Mouse (Mus musculus) heart, postnatal 10 days (tissue): ENCODE measurements at regions not wholly inside any gene's neighbourhood (a gene's known extent, or its start where the extent isn't known, plus 50 kb on each side); places are given as distances from the start of the nearest gene placed in this dataset.

Experiments used
- DNase-seq, 2 experiments: peaks; one replicate each; pipeline ENCODE4 v3.0.0; 2021
- intact Hi-C: fragments of 180-260 bp; cut with DNase I; formaldehyde crosslinking; loops from one replicate; pipeline ENCODE4 v1.15.1; 2025

DNA sequence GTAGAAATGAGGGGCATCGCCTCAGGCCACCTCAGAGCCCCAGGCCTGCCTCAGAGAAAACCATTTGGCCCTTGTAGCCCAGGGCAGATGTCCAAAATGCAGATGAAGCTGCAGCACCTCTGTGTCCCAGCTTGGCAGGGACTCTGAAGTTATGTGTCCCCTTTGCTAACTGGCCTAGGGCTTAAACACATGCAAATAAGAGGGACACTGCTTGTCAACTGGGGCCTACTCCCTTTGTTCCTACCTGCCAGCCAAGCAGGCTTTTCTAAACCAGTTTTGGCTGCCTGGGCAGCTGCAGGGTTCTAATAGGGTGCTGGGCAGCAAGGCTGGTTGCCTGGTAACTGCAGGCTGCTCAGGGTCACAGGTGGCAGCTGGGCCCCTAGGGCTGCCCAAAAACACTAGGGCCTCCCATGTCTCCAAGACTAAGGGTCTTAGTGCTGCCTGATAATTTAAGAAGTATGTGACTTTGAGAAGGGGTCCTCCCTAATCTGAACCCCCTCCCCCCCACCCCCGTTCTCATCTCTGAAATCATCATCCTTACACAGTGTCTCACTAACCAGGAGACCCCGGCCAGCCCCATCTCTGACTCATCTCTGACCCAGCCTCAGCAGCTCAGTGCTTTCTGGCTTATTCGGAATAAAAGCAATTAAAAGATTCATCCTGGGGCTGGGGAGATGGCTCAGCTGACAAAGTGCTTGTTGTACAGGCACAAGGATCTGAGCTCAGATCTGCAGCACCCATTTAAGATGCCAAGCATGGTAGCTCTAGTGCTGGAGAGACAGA, 158.3 kb downstream of the Tle3 start:
- DNase-seq = no peak
- intact Hi-C loops = no loop called here

DNA sequence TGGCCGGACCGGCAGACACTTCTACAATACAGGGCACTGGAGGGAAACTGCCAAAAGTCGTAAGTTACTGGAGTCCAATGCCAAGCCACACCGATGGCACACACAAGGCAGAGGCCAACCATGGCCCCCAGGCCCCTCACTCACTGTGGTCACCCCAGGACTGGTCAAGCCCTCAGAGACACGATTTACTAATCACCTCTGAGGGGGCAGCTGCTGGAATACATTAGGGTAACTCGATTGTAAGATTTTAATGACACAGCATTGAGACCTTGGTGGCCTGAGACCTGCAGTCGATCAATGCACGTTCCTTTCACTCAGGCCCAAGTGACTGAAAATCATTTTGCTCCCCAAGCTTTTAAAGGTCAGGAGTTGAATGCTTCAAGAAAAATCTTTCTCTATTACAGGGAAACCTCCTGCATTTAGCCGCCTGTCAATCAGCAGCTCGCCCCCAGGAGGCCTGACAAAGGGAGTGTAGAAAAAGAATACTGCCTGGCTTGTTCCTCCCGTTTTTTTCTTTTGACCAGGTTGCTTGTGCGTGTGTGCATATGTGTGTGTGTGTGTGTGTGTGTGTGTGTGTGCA, 156.2 kb downstream of the Tle3 start:
- no peak for DNase-seq
- intact Hi-C loops = no loop called here

DNA sequence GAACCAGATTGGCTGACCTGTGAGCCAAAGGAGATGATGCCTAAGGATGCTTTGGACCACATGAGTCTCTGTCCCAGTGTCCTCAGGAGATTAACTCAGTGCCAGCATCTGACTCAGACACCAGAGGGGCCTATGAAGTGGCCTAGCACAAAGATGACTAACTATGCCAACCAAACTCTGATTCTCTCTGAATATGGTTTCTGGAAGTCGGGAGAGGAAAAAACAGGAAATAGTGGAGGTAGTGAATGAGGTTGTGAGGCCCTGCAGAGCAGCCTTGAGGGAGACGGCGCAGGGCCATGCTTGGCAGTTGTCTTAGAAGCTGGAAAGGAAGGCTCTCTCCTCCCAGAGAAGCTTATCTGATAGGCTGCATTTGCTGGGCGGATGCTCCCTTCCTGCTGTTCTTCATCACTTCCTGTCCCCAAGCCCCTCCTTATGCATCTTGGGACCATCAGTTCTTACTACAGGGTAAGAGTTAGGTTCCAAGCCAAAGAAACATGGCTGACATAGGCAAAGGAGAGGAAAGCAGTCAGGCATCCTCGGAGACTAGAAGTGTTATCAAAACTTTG, 155.4 kb downstream of the Tle3 start:
- intact Hi-C loops = no loop called here

DNA sequence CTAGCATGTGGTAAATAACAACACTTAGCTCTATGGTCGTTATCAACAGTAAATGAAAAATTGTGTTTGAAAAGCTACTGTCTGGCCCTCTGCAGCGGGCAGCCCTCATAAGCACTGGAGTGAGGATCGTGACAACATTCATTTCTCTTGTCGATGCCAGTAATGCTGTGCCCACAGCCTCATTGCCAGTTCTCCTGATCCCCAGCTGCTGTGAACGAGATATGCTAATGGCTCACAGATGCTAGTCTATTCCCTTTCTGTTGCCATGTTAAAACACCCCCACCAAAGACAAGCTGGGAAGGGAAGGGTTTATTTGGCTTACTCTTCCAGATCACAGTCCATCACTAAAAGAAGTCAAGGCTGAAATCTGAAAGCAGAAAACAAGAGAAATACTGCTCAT, 148.0 kb downstream of the Tle3 start:
- intact Hi-C loops = no loop called here
- no peak for DNase-seq

More for the DNA sequence above, 155.4 kb downstream of the Tle3 start:
- peak in 1 of 2 experiments; percentile 27 for DNase-seq

DNA sequence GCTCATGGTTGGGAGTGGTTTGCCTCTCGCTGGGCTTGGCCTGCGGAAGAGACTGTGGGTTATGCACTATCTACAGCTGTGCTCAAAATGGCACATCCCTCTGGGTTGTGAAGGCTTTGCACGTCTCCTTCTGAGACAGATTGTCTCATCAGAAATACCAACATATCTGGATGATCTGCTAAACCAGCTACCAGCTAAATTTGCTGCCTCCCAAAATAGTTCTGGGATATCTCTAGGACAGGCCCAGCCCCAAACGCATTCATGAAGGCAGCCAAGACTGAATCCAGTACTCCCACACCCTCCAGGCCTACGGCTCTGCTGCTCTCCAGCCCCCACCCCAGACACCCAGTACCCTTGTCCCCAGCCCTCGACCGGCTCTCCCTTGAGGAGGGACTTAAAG, 145.7 kb downstream of the Tle3 start:
- intact Hi-C loops = no loop called here
- DNase-seq = no peak

DNA sequence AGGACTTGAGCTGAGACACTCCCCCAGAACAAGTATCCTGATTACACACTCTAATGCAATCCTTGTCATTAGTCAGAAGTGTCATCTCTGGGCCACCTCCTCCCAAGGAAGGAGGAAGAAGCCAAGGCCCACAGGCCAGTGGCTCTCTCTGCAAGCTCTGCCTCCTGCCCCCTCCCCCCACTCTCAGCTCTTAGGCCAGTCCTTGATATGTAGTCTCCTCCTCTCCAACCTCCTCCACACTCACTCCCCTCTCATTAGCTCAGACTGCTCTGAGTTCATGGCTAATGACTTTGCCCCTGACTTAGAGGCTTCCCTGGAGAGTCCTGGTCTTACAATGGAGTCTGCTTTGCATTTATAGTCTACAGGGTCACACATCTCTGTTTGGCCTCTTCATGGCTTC, 139.3 kb downstream of the Tle3 start:
- no peak for DNase-seq
- intact Hi-C loops = no loop called here

DNA sequence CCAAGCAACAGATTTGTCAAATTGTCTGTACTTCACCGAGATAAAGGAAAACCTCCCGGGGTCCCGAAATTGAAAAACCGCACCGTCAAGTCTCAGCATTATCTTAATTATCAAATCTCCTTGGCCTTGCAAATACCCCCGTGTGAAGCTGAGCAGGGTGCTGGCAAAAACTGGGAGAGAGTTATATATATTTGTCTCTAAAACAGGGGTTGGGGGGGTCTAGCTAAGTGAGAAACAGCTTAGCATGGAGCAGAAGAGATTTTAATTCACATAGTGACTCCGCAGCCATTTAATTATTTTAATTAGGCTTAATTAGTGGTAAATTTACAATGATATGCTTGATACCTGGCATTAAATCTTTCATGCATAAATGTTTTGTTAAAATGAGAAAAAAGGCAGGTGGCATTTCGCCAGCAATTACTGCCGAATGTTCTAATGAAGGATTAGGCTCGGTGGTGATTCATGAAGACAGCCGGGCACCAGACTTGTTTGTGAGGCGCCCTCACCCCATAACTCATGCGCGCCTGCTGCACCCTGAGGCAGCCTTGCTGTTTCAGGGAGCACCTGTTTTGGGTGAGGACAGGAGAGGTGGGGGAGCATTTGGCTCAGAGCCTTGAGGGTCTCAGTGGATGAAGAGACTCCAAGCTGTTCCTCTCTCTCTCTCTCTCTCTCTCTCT, 138.2 kb downstream of the Tle3 start:
- DNase-seq = no peak
- intact Hi-C loops = no loop called here

DNA sequence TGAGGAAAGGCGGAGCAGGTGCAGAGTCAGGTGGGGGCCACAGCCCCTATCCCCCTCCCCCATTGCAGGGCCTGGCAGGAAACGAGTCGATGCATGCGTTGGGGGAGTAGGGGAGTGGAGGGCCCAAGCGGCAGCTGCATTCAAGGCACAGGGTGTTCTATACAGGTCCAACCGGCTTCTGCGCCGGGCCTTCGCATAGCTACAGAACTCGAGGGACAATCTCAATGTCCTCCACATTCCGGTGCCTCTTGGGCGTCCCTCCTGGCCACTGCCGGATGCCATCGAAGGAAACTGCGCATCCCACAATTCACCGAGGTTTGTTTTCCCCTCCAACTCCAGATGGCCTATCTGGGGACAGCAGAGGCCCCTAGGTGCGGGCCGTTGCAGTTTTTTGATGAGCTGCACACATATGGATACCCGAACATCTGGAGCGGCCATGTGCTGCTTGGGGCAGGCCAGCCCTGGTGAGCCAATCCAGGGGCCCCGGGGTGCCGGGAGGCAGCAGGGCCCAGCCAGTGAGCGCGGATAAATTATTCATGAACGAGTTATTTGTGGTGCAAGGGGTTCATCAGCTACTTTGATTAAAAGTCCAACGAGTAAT, 137.5 kb downstream of the Tle3 start:
- intact Hi-C loops = no loop called here
- DNase-seq = no peak

DNA sequence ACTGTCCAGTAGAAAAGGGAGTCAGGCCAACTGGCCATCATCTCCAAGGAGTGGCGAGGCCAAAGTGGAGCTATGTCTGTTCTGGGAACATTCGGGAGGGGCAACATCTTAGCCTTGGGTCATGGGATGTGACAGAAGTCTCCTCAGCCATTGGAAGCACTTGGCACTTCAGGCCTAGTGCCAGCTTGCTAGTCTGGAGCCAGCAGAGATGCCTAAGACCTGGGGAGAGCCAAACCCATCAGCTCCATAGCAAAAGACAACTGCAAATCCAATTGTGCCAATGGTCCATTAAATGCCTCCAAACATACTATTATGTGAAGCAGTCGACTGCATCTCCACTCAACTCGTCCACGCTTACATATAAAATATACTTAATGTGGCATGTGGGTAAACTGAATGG, 136.9 kb downstream of the Tle3 start:
- intact Hi-C loops = no loop called here
- no peak for DNase-seq

DNA sequence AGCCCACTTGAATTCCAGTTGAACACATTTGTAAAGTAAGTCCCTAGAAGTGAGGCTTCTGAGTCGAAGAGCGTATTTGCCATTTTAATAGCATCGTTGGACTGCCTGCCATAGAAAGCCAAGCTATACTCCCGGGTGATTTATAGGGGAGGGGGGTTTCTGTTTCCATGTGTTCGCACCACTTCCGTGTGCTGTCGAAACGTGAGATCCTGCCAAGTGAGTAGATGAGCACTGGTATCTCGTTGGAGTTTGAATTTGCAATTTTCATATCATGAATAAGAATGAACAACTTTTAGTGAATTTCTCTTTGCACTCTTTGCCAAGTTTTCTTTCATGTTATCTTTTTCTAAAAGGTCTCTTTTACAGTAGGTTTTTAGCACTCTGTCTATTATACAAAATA, 128.7 kb downstream of the Tle3 start:
- DNase-seq = no peak
- intact Hi-C loops = no loop called here

DNA sequence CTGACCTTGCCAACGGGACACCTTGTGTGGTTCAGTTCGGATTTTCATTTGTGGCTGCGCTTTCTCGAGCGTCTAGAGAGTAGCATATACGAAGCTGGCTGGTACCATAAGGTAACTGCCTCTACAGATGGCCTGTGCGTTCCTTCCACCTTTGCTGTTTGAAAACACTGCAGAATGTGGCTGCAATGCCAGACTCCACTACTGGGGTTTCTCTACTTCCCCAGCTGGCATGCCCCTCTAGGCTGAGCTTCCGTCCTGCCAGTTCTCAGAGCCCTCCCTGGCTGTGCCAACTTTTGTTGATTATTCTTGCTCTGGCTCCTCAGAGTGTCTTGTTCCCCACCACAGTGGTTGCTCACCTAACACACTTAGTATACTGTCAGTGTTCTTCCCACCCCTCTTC, 120.7 kb downstream of the Tle3 start:
- DNase-seq = no peak

DNA sequence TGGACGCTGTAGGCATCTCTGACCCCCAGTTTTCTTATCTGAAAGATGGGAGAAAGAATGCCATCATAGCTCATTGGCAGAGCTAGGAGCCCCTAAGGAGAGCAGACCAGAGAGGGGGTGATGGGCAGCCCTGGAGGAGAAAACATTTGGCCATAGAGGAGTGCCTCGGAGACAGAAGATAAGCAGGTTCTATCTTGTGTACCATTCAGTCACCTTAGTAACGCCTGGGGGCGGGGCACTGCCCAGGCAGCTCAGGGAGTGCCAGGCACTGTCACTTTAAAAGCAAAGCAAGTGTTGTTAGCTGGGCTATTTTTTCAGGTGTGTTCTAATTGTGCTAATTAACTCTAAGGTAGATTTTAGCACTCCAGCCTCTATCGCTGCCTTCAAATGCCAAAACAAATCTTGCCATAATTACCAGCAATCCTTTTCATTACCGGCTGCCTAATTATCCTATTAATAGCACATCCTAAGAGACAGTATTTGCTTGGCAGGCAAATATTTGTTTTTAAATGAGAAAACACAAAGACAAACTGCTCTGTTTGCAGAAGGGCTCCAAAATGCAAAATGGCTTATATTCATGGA, 119.1 kb downstream of the Tle3 start:
- no peak for DNase-seq
- intact Hi-C loops = no loop called here

More for the DNA sequence above, 120.7 kb downstream of the Tle3 start:
- intact Hi-C loops = no loop called here

DNA sequence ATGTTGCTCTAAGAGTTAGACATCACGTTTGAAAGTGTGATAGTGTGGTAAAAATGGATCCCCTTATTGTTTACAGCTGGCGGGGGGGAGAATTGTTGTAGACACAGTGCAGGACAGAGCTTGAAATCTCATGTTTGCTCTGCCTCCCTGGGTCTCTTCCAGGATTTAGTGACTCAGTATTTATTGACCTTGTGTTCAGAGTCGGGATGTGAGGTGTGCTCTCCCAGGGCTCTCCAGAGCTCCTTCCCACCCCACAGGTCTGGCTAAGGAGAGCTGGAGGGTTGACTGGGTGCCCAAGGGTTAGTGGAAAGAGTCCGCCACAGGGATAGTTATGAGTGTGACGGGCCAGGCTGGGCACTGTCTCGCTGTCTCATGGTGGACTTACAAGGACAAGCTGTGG, 117.8 kb downstream of the Tle3 start:
- no peak for DNase-seq
- intact Hi-C loops = no loop called here

DNA sequence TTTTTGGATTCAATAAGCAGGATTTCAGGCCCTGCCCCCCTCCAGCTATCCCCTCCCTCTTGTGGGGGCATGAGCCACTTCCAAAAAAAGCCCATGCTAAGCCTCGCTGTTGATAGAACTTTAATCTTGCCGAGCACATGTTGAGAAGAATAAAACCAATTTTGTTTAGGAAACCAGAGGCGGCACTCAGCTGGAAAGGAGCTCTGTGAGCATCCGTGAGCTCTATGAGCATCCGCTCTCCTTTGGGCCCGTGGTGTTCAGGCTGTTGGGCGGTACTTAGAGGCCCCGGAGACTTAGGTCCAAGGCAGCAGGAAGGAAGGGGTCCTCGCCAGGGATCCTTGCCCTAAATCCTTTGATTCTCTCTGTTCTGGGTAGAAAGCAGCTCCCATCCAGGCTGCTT, 117.0 kb downstream of the Tle3 start:
- intact Hi-C loops = no loop called here
- DNase-seq = no peak

DNA sequence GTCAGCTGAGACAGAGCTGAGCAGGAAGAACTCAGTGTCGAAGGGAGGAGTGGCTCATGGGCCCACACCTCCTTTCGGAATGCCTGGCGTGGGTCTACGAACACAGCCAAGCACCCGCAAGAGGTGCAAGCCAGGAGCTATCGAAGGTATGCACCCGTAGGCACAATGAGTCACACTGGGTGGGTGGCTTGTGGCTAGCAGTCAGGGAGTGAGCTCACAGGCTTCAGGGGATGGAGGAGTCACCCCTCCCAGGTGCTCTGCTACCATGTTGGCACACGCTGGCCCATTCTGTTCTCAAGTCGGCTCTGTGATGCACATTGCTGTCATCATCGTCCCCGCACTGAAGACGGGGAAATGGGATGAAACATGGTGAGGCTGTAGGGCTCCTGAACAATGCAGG, 115.7 kb downstream of the Tle3 start:
- intact Hi-C loops = no loop called here
- DNase-seq = no peak

DNA sequence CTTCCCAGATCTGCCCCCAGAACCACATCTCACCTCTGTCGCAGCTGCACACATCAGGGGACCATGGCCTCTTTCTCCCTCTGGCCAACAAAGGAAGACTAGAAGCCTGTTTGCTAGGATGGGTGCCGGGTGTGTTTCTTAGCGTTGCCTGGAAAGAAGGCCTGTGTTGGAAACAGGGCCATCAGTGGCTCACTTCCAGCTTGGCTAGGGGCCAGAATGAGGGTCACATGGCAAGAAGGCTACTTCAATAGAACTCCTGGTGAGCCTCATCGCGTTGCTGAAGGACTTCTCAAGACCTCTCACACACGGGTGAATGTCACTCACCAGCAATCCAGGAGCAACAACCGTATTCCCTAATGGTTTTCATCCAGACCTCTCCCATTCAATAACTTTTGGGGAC, 115.0 kb downstream of the Tle3 start:
- DNase-seq = no peak
- intact Hi-C loops = no loop called here

DNA sequence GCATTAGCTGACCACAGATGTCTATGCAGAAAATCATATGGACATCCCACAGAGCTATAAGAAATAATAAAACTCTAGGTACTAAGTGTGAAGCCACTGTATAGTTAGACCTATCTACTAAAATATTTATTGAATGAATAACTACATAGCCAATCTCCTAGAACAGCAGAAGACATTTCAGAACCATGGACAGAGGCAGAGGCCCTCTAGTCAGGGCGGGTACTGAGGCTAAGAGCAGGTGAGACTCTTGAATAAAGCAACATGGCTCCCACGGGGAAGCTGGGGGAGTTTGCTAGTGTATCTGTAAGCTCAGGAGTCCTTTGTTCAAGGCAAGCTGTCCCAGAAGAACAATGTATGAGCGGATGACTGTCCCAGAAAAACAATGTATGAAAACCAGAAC, 112.2 kb downstream of the Tle3 start:
- peak; percentile 42 to 66 for DNase-seq
- intact Hi-C loops = no loop called here

DNA sequence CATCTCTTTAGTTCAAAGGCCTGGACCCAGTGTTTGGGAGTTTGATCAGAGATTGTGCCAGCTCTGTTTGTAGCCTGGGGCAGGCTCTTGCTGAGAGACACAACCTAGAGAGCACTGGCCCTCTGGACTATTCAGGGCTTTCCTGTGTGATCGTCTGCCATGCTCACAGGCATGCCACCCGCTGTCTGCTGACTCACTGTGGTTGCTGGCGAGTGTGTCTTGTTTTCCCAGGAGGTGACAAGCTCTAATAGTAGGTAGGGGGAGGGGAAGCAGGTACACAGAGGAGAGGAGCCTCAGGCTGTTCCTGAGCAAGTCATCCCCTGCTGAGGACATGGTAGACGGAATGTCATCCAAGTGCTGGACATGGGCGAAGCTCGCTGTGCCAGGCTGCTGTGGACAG, 107.5 kb downstream of the Tle3 start:
- no peak for DNase-seq
- intact Hi-C loops = no loop called here

DNA sequence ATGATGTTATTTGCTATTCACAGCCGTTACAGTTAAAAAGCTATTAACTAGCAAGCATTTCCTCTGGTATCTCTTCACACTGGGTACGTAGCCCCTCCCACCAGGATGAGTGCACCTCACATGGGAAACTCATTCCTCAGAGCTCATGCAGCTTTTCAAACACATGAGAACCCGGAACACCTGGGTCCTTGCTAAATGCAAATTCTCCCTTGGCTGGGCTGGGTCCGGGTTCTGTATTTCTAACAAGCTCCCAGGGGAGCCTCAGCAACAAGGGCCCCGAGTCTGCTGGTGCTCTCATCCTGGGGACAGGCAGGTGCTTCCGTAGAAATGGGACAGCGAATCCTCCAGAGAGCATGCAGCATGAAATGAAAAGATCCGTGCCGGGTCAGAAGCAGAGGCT, 106.7 kb downstream of the Tle3 start:
- DNase-seq = no peak
- intact Hi-C loops = no loop called here

DNA sequence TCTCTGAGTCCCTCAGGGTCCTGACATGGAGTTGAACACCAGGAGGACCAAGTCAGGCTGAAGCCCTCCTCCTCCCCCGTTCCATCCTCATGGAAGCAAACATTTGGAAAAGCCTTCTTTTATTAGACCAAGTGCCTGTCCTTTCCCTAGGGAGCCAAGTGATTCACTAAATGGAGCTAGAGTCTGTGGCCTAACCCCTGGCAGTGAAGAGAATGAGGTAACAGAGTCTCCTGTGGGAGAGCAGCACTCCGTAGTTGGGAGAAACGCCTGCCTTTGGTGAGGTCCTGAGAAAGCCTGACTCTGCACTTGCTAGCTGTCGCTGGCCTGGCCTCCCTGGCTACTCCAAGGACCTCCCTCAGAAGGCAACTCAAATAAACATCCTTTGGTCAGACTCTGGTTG, 104.2 kb downstream of the Tle3 start:
- intact Hi-C loops = no loop called here
- DNase-seq = peak in 1 of 2 experiments; percentile 13
